Mouse (Mus musculus) lung, adult 2 months (tissue): ENCODE data around the gene Adcy10.

Source experiments
- CTCF ChIP-seq: fragments of 200-500 bp; IDR thresholded peaks from 2 replicates; pipeline ENCODE4 v1.5.1; 2011; ENCODE audit warnings: mild to moderate bottlenecking, low read length, control low read depth; ENCODE audit not compliant: insufficient read depth
- POLR2A ChIP-seq: fragments of 200-500 bp; IDR thresholded peaks from 2 replicates; pipeline ENCODE4 v1.6.1; 2011; ENCODE audit warnings: low read depth, mild to moderate bottlenecking, control low read depth, low read length, borderline replicate concordance; ENCODE audit errors: extremely low read depth

GRCm38 (mm10) chr1:165614793-165615192 lies 129.8 kb downstream of the Adcy10 start:
- TF ChIP-seq POLR2A = no peak
- TF ChIP-seq CTCF = no peak
